Mouse (Mus musculus) CH12.LX (cell line): ENCODE data around the gene St5.

Experiments used
- CHD2 ChIP-seq: IDR thresholded peaks from 2 replicates; pipeline ENCODE4 v1.6.1; 2011; ENCODE audit warnings: low read length, improper control_type of control experiment
- CTCF ChIP-seq, 2 experiments: IDR thresholded peaks in 1 of 2; conservative IDR thresholded peaks in 1 of 2; 2 replicates each; pipeline ENCODE4 v1.5.1; 2011 to 2012; ENCODE audit warnings: low read depth in 2 of 2, low read length in 2 of 2, improper control_type of control experiment in 1 of 2, inconsistent platforms in 1 of 2, mild to moderate bottlenecking in 1 of 2, moderate library complexity in 1 of 2
- GABPA ChIP-seq: IDR thresholded peaks from 2 replicates; pipeline ENCODE4 v1.6.1; 2012; ENCODE audit warnings: low read depth, low read length, improper control_type of control experiment, inconsistent platforms; ENCODE audit not compliant: insufficient replicate concordance
- HCFC1 ChIP-seq: IDR thresholded peaks from 2 replicates; pipeline ENCODE4 v1.6.1; 2012; ENCODE audit warnings: low read depth, mild to moderate bottlenecking, inconsistent platforms, low read length, improper control_type of control experiment
- MYC ChIP-seq: IDR thresholded peaks from 2 replicates; pipeline ENCODE4 v1.6.1; 2011; ENCODE audit warnings: low read depth, mild to moderate bottlenecking, improper control_type of control experiment, low read length
- POLR2A ChIP-seq: IDR thresholded peaks from 2 replicates; pipeline ENCODE4 v1.6.1; 2011; ENCODE audit warnings: low read depth, mild to moderate bottlenecking, improper control_type of control experiment, low read length
- POLR2AphosphoS2 ChIP-seq: IDR thresholded peaks from 2 replicates; pipeline ENCODE4 v1.6.1; 2011; ENCODE audit warnings: low read depth, low read length, improper control_type of control experiment
- TCF12 ChIP-seq: IDR thresholded peaks from 2 replicates; pipeline ENCODE4 v1.6.1; 2014; ENCODE audit warnings: low read depth, mild to moderate bottlenecking, inconsistent platforms, low read length, improper control_type of control experiment
- ZMIZ1 ChIP-seq: IDR thresholded peaks from 2 replicates; pipeline ENCODE4 v1.6.1; 2012; ENCODE audit warnings: low read depth, mild to moderate bottlenecking, inconsistent platforms, low read length, improper control_type of control experiment

- TF ChIP-seq GABPA (no peak), POLR2A (no peak), HCFC1 (no peak), CTCF (conservative IDR thresholded peaks at IDR 0.05 in 1 of 2, IDR thresholded peaks at IDR 0.05 in 1 of 2; ENCODE audit: low read depth in 2 of 2, low read length in 2 of 2) (no peak), MYC (no peak), TCF12 (no peak), ZMIZ1 (no peak), CHD2 (no peak), POLR2AphosphoS2 (no peak)
These were observed 175.9 kb downstream of the St5 start for GRCm38 (mm10) chr7:109527536-109527935.
